Mouse (Mus musculus) MEL (cell line): ENCODE measurements around the gene Ercc5. TPM values are rescaled to one million over a fixed set of nuclear protein-coding genes. Genes with fewer than 3 reads are reported as not detected.

Experiments used
- DNase-seq: peaks from one replicate; pipeline ENCODE4 v3.0.0; 2011; ENCODE audit warnings: low read depth, low spot score
- H3K27ac ChIP-seq: 2 replicates; pipeline ENCODE4 v1.5.1; 2012; ENCODE audit warnings: low read depth, mild to moderate bottlenecking, control low read depth, low read length, moderate library complexity; ENCODE audit not compliant: control insufficient read depth
- H3K27me3 ChIP-seq, 2 experiments: fragments of 150-350 bp in 1 of 2; sonication (generic) in 1 of 2; 2 replicates each; pipeline ENCODE4 v1.6.1; 2012; ENCODE audit warnings: low read length in 2 of 2, mild to moderate bottlenecking in 2 of 2, improper control_type of control experiment in 1 of 2, moderate library complexity in 1 of 2; ENCODE audit not compliant: insufficient read depth in 2 of 2, control insufficient read depth in 1 of 2
- H3K36me3 ChIP-seq, 2 experiments: 2 replicates each; pipeline ENCODE4 v1.6.1; 2012 to 2014; ENCODE audit warnings: low read length in 2 of 2, improper control_type of control experiment in 1 of 2, inconsistent platforms in 1 of 2, mild to moderate bottlenecking in 1 of 2; ENCODE audit not compliant: insufficient read depth in 2 of 2, control insufficient read depth in 1 of 2
- H3K4me1 ChIP-seq, 2 experiments: fragments of 150-350 bp in 1 of 2; sonication (generic) in 1 of 2; 2 replicates each; pipeline ENCODE4 v1.6.1; 2012; ENCODE audit warnings: low read length in 2 of 2, improper control_type of control experiment in 1 of 2, mild to moderate bottlenecking in 1 of 2; ENCODE audit not compliant: insufficient read depth in 2 of 2, control insufficient read depth in 1 of 2
- H3K4me3 ChIP-seq, 2 experiments: fragments of 150-350 bp in 1 of 2; sonication (generic) in 1 of 2; 2 replicates each; pipeline ENCODE4 v1.5.1; 2012; ENCODE audit warnings: low read depth in 2 of 2, low read length in 2 of 2, mild to moderate bottlenecking in 2 of 2, moderate library complexity in 2 of 2, control low read depth in 1 of 2, improper control_type of control experiment in 1 of 2; ENCODE audit not compliant: control insufficient read depth in 1 of 2, insufficient read depth in 1 of 2
- H3K79me2 ChIP-seq: 2 replicates; pipeline ENCODE4 v1.6.1; 2012; ENCODE audit warnings: mild to moderate bottlenecking, low read length, moderate library complexity; ENCODE audit not compliant: control insufficient read depth, poor library complexity, insufficient read depth
- H3K9ac ChIP-seq: 2 replicates; pipeline ENCODE4 v1.6.1; 2012; ENCODE audit warnings: low read depth, mild to moderate bottlenecking, control low read depth, low read length, moderate library complexity; ENCODE audit not compliant: control insufficient read depth, poor library complexity, severe bottlenecking
- H3K9me3 ChIP-seq: fragments of 150-350 bp; sonication (generic); replicated peaks from 2 replicates; pipeline ENCODE4 v1.6.1; 2012; ENCODE audit warnings: mild to moderate bottlenecking, low read length, improper control_type of control experiment, moderate library complexity; ENCODE audit not compliant: insufficient read depth
- BHLHE40 ChIP-seq: IDR thresholded peaks from 2 replicates; pipeline ENCODE4 v1.6.1; 2012; ENCODE audit warnings: low read depth, mild to moderate bottlenecking, inconsistent platforms, low read length, improper control_type of control experiment, borderline replicate concordance
- CHD2 ChIP-seq: IDR thresholded peaks from 2 replicates; pipeline ENCODE4 v1.6.1; 2011; ENCODE audit warnings: low read length, improper control_type of control experiment
- CTCF ChIP-seq, 3 experiments: IDR thresholded peaks in 2 of 3; conservative IDR thresholded peaks in 1 of 3; 2 replicates each; pipeline ENCODE4 v1.5.1; 2011 to 2012; ENCODE audit warnings: low read length in 3 of 3, low read depth in 2 of 3, mild to moderate bottlenecking in 2 of 3, improper control_type of control experiment in 1 of 3, inconsistent platforms in 1 of 3, mixed read lengths in 1 of 3, moderate library complexity in 1 of 3; ENCODE audit not compliant: control insufficient read depth in 1 of 3, insufficient read depth in 1 of 3, poor library complexity in 1 of 3, severe bottlenecking in 1 of 3
- ELF1 ChIP-seq: IDR thresholded peaks from 2 replicates; pipeline ENCODE4 v1.6.1; 2014; ENCODE audit warnings: low read depth, mild to moderate bottlenecking, inconsistent platforms, low read length, improper control_type of control experiment, moderate library complexity
- EP300 ChIP-seq, 2 experiments: IDR thresholded peaks; 2 replicates each; pipeline ENCODE4 v1.6.1; 2011; ENCODE audit warnings: improper control_type of control experiment in 2 of 2, low read length in 2 of 2, low read depth in 1 of 2, mild to moderate bottlenecking in 1 of 2
- ETS1 ChIP-seq: IDR thresholded peaks from 2 replicates; pipeline ENCODE4 v1.6.1; 2012; ENCODE audit warnings: low read depth, mild to moderate bottlenecking, inconsistent platforms, low read length, improper control_type of control experiment, moderate library complexity
- GABPA ChIP-seq: IDR thresholded peaks from 2 replicates; pipeline ENCODE4 v1.6.1; 2012; ENCODE audit warnings: low read depth, mild to moderate bottlenecking, inconsistent platforms, low read length, improper control_type of control experiment, moderate library complexity
- GATA1 ChIP-seq: IDR thresholded peaks from 2 replicates; pipeline ENCODE4 v1.6.1; 2011; ENCODE audit warnings: low read depth, low read length, improper control_type of control experiment
- HCFC1 ChIP-seq: IDR thresholded peaks from 2 replicates; pipeline ENCODE4 v1.6.1; 2012; ENCODE audit warnings: low read depth, mild to moderate bottlenecking, inconsistent platforms, low read length, improper control_type of control experiment, moderate library complexity
- JUND ChIP-seq: IDR thresholded peaks from 2 replicates; pipeline ENCODE4 v1.6.1; 2011; ENCODE audit warnings: low read depth, mild to moderate bottlenecking, improper control_type of control experiment, low read length
- KAT2A ChIP-seq: conservative IDR thresholded peaks from 2 replicates; pipeline ENCODE4 v1.6.1; 2012; ENCODE audit warnings: low read depth, low read length, improper control_type of control experiment, inconsistent platforms
- MAX ChIP-seq: IDR thresholded peaks from 2 replicates; pipeline ENCODE4 v1.6.1; 2011; ENCODE audit warnings: low read length, improper control_type of control experiment
- MEF2A ChIP-seq: IDR thresholded peaks from 2 replicates; pipeline ENCODE4 v1.6.1; 2014; ENCODE audit warnings: low read depth, mild to moderate bottlenecking, inconsistent platforms, low read length, improper control_type of control experiment; ENCODE audit not compliant: poor library complexity, insufficient replicate concordance, severe bottlenecking; ENCODE audit errors: extremely low read depth
- MXI1 ChIP-seq: IDR thresholded peaks from 2 replicates; pipeline ENCODE4 v1.6.1; 2011; ENCODE audit warnings: mild to moderate bottlenecking, low read depth, low read length, improper control_type of control experiment
- MYB ChIP-seq: IDR thresholded peaks from 2 replicates; pipeline ENCODE4 v1.6.1; 2011; ENCODE audit warnings: mild to moderate bottlenecking, low read depth, low read length, improper control_type of control experiment
- MYC ChIP-seq: IDR thresholded peaks from 2 replicates; pipeline ENCODE4 v1.6.1; 2011; ENCODE audit warnings: low read depth, mild to moderate bottlenecking, low read length, improper control_type of control experiment, moderate library complexity
- NELFE ChIP-seq: IDR thresholded peaks from 2 replicates; pipeline ENCODE4 v1.6.1; 2011; ENCODE audit warnings: low read depth, low read length, improper control_type of control experiment
- NRF1 ChIP-seq: IDR thresholded peaks from 2 replicates; pipeline ENCODE4 v1.6.1; 2014; ENCODE audit warnings: low read depth, mild to moderate bottlenecking, inconsistent platforms, low read length, improper control_type of control experiment, moderate library complexity; ENCODE audit not compliant: poor library complexity, insufficient read depth, severe bottlenecking
- POLR2A ChIP-seq, 2 experiments: IDR thresholded peaks; 2 replicates each; pipeline ENCODE4 v1.6.1; 2011 to 2012; ENCODE audit warnings: low read length in 2 of 2, mild to moderate bottlenecking in 2 of 2, control low read depth in 1 of 2, improper control_type of control experiment in 1 of 2, low read depth in 1 of 2, moderate library complexity in 1 of 2; ENCODE audit not compliant: control insufficient read depth in 1 of 2, insufficient read depth in 1 of 2, poor library complexity in 1 of 2
- POLR2AphosphoS2 ChIP-seq: IDR thresholded peaks from 2 replicates; pipeline ENCODE4 v1.6.1; 2011; ENCODE audit warnings: low read length, improper control_type of control experiment
- POLR2AphosphoS5 ChIP-seq: IDR thresholded peaks from 2 replicates; pipeline ENCODE4 v1.6.1; 2012; ENCODE audit warnings: low read depth, borderline replicate concordance, mild to moderate bottlenecking, inconsistent platforms, low read length, moderate library complexity, mixed read lengths
- RAD21 ChIP-seq: IDR thresholded peaks from 2 replicates; pipeline ENCODE4 v1.6.1; 2011; ENCODE audit warnings: mild to moderate bottlenecking, low read depth, low read length, improper control_type of control experiment
- RCOR1 ChIP-seq: IDR thresholded peaks from 2 replicates; pipeline ENCODE4 v1.6.1; 2012; ENCODE audit warnings: low read depth, mild to moderate bottlenecking, inconsistent platforms, low read length, improper control_type of control experiment
- SMC3 ChIP-seq: IDR thresholded peaks from 2 replicates; pipeline ENCODE4 v1.6.1; 2011; ENCODE audit warnings: low read depth, low read length, improper control_type of control experiment
- TAL1 ChIP-seq: IDR thresholded peaks from 2 replicates; pipeline ENCODE4 v1.6.1; 2012; ENCODE audit warnings: mild to moderate bottlenecking, inconsistent platforms, low read length, moderate library complexity, mixed read lengths
- TBP ChIP-seq: IDR thresholded peaks from 2 replicates; pipeline ENCODE4 v1.8.0; 2011; ENCODE audit warnings: low read depth, low read length, improper control_type of control experiment
- TCF12 ChIP-seq: IDR thresholded peaks from 2 replicates; pipeline ENCODE4 v1.6.1; 2014; ENCODE audit warnings: low read depth, mild to moderate bottlenecking, inconsistent platforms, low read length, improper control_type of control experiment, moderate library complexity
- USF1 ChIP-seq: IDR thresholded peaks from 2 replicates; pipeline ENCODE4 v1.6.1; 2014; ENCODE audit warnings: low read depth, mild to moderate bottlenecking, inconsistent platforms, low read length, improper control_type of control experiment, moderate library complexity
- ZC3H11A ChIP-seq: IDR thresholded peaks from 2 replicates; pipeline ENCODE4 v1.6.1; 2012; ENCODE audit warnings: low read depth, mild to moderate bottlenecking, inconsistent platforms, low read length, improper control_type of control experiment
- ZKSCAN1 ChIP-seq: IDR thresholded peaks from 2 replicates; pipeline ENCODE4 v1.6.1; 2012; ENCODE audit warnings: low read depth, mild to moderate bottlenecking, inconsistent platforms, low read length, improper control_type of control experiment, moderate library complexity
- ZMIZ1 ChIP-seq: IDR thresholded peaks from 2 replicates; pipeline ENCODE4 v1.6.1; 2012; ENCODE audit warnings: low read depth, mild to moderate bottlenecking, inconsistent platforms, low read length, improper control_type of control experiment, moderate library complexity
- ZNF384 ChIP-seq: IDR thresholded peaks from 2 replicates; pipeline ENCODE4 v1.6.1; 2012; ENCODE audit warnings: low read depth, mild to moderate bottlenecking, inconsistent platforms, low read length, improper control_type of control experiment
- polyA plus RNA-seq, 2 experiments: library from polyadenylated mRNA; stranded (reverse) in 1 of 2; unstranded in 1 of 2; fragments of >175 nt in 1 of 2; fragments of >200 nt in 1 of 2; gene quantifications; 2 replicates each; pipeline versions ENCODE4 v1.2.1 to v1.2.4; 2012; ENCODE audit warnings: low replicate concordance in 2 of 2, low read depth in 1 of 2; ENCODE audit not compliant: insufficient read length in 2 of 2, insufficient read depth in 1 of 2, missing spikeins in 1 of 2
- total RNA-seq: library from RNA; depleted of rRNA; stranded (reverse); fragments of 300-350 nt; gene quantifications from 2 replicates; pipeline ENCODE4 v1.2.3, GENCODE M21; 2012; rRNA removed

Ercc5 gene
- total and polyA plus RNA-seq, 3 experiments, result 8.2 to 8.5 TPM; not detected in 1

DNA sequence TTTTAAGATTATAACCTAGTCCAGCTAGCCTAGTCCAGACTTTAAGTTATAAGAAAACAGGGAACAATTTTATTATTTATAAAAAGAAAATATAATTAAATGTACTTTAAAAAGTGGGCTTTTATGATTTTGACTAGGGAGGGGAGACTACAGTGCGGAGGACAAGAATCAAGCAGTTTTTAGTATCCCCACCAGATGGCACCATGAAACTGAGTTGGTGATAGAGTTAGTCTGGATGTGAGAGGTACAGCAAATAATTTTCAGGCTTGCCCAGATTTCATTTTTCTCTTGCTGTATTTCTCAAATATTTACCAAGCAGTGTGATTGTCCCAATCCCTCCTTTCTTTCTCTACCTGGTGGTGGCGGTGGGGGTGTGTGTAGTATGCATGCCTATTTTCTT lies 81.5 kb downstream of the Ercc5 start:
- Histone ChIP-seq H3K36me3 (no peaks in the 10 kb centered on the region), H3K79me2 (no peaks in the 10 kb centered on the region), H3K9me3 (no peaks in the 10 kb centered on the region), H3K4me1 (no peaks in the 10 kb centered on the region), H3K27me3 (no peaks in the 10 kb centered on the region), H3K4me3 (no peak overlapping the region), H3K9ac (no peak overlapping the region), H3K27ac (no peak overlapping the region)
- peak; percentile 27 for DNase-seq
- TF ChIP-seq CTCF (IDR thresholded peaks at IDR 0.05 in 2 of 3, conservative IDR thresholded peaks at IDR 0.05 in 1 of 3; ENCODE audit: control insufficient read depth in 1 of 3, insufficient read depth in 1 of 3, low read depth in 2 of 3, low read length in 3 of 3, poor library complexity in 1 of 3, severe bottlenecking in 1 of 3) (peak in 1 of 3 experiments; percentile 42; a peak in 2 of 6 replicates), POLR2AphosphoS5 (no peak), ZNF384 (no peak), MXI1 (no peak), MYC (no peak), KAT2A (no peak), JUND (no peak), ZC3H11A (0 out of 2 replicates have a peak, but pooled peaks have one; percentile 22), ETS1 (no peak), RAD21 (peak; percentile 52), GATA1 (no peak), TBP (no peak), POLR2AphosphoS2 (no peak), BHLHE40 (no peak), NELFE (no peak), MEF2A (no peak), TAL1 (no peak), NRF1 (no peak), MYB (no peak), EP300 (IDR thresholded peaks at IDR 0.05; ENCODE audit: low read depth in 1 of 2, low read length in 2 of 2) (no peak), POLR2A (IDR thresholded peaks at IDR 0.05; ENCODE audit: control insufficient read depth in 1 of 2, insufficient read depth in 1 of 2, low read depth in 1 of 2, low read length in 2 of 2, poor library complexity in 1 of 2) (no peak), HCFC1 (no peak), ZKSCAN1 (no peak), SMC3 (peak; percentile 40), GABPA (no peak), USF1 (no peak), ZMIZ1 (no peak), MAX (no peak), ELF1 (no peak), TCF12 (no peak), CHD2 (no peak), RCOR1 (no peak)

Other genes starting within 250 kb of the Ercc5 start
- 47.4 and 52.0 TPM in 2 replicates for gene Tpp2, start 214.1 kb upstream of the Ercc5 start, total RNA-seq
- 10 to 100 TPM in 1 of 2 experiments, not detected in 1; 41.1 TPM for gene Tpp2, start 214.1 kb upstream of the Ercc5 start, polyA plus RNA-seq
- gene Mettl21c, start 127.7 kb upstream of the Ercc5 start, total RNA-seq, result 0.08 and 0.10 TPM in 2 replicates
- under 1 TPM in 1 of 2 experiments, not detected in 1; 0.13 TPM for gene Mettl21c, start 127.7 kb upstream of the Ercc5 start, polyA plus RNA-seq
- 0.04 and 0.07 TPM in 2 replicates for gene Gm8251, start 85.8 kb upstream of the Ercc5 start, total RNA-seq
- gene Gm8251, start 85.8 kb upstream of the Ercc5 start, polyA plus RNA-seq, result under 1 TPM in 1 of 2 experiments, not detected in 1; 0.14 TPM
- 85.4 and 88.2 TPM in 2 replicates for gene Tex30, start 45.3 kb upstream of the Ercc5 start, total RNA-seq
- 100 to 1,000 TPM in 1 of 2 experiments, not detected in 1; 115 TPM for gene Tex30, start 45.3 kb upstream of the Ercc5 start, polyA plus RNA-seq
- gene Kdelc1, start 28.9 kb upstream of the Ercc5 start, total RNA-seq, result 16.7 and 17.6 TPM in 2 replicates
- gene Kdelc1, start 28.9 kb upstream of the Ercc5 start, polyA plus RNA-seq, result 10 to 100 TPM in 1 of 2 experiments, not detected in 1; 28.7 TPM
- gene Bivm, start 28.8 kb upstream of the Ercc5 start, total RNA-seq, result 11.8 and 16.7 TPM in 2 replicates
- 10 to 100 TPM in 1 of 2 experiments, not detected in 1; 27.2 TPM for gene Bivm, start 28.8 kb upstream of the Ercc5 start, polyA plus RNA-seq
- gene Mettl21e, start 71.2 kb downstream of the Ercc5 start, total RNA-seq, result not detected in 2 replicates
- not detected for gene Mettl21e, start 71.2 kb downstream of the Ercc5 start, polyA plus RNA-seq